Mouse (Mus musculus) MEL-GATA-1-ER (cell line): ENCODE measurements around the gene Elavl4.

Experiments used
- DNase-seq: peaks from one replicate; pipeline ENCODE4 v3.0.0-alpha.2; 2012; ENCODE audit warnings: low read depth; ENCODE audit errors: extremely low read depth

Gene Elavl4

GRCm38 (mm10) chr4:110351178-110352000 is at the start of gene Elavl4:
Gene Elavl4, minus strand, starts transcription at chr4:110351909.
- DNase-seq: no peak

GRCm38 (mm10) chr4:110397618-110398045 is 45.9 kb upstream of the Elavl4 start, which contains the start of gene Agbl4:
Gene Agbl4, plus strand, starts transcription at chr4:110397661.
- DNase-seq: no peak

- DNase-seq: no peak
Measured at GRCm38 (mm10) chr4:110396221-110396620, 44.5 kb upstream of the Elavl4 start.

GRCm38 (mm10) chr4:110360568-110360967 is 8.9 kb upstream of the Elavl4 start:
- DNase-seq: no peak

- no peak for DNase-seq
Measured at GRCm38 (mm10) chr4:110352001-110352369, 276 bp upstream of the Elavl4 start.

- DNase-seq: no peak
Measured at GRCm38 (mm10) chr4:110350856-110351177, 892 bp downstream of the Elavl4 start.

- no peak for DNase-seq
Measured at GRCm38 (mm10) chr4:110323912-110324311, 27.8 kb downstream of the Elavl4 start.

GRCm38 (mm10) chr4:110312126-110312525 is 39.6 kb downstream of the Elavl4 start:
- DNase-seq: no peak

- no peak for DNase-seq
Measured at GRCm38 (mm10) chr4:110306972-110307371, 44.7 kb downstream of the Elavl4 start.

GRCm38 (mm10) chr4:110306559-110306958 is 45.1 kb downstream of the Elavl4 start:
- DNase-seq: no peak

GRCm38 (mm10) chr4:110295793-110296192 is 55.9 kb downstream of the Elavl4 start:
- no peak for DNase-seq

- no peak for DNase-seq
Measured at GRCm38 (mm10) chr4:110293238-110293637, 58.5 kb downstream of the Elavl4 start.

GRCm38 (mm10) chr4:110292471-110292870 is 59.2 kb downstream of the Elavl4 start:
- DNase-seq: no peak

GRCm38 (mm10) chr4:110290544-110291095 is 61.1 kb downstream of the Elavl4 start:
- DNase-seq: no peak

GRCm38 (mm10) chr4:110290056-110290455 is 61.7 kb downstream of the Elavl4 start:
- no peak for DNase-seq

- DNase-seq: peak; percentile 22
Measured at GRCm38 (mm10) chr4:110287412-110288067, 64.2 kb downstream of the Elavl4 start.

- DNase-seq: no peak
Measured at GRCm38 (mm10) chr4:110286841-110287240, 64.9 kb downstream of the Elavl4 start.

GRCm38 (mm10) chr4:110286371-110286781 is 65.3 kb downstream of the Elavl4 start:
- no peak for DNase-seq

GRCm38 (mm10) chr4:110285346-110286330 is 66.1 kb downstream of the Elavl4 start:
- no peak for DNase-seq

- no peak for DNase-seq
Measured at GRCm38 (mm10) chr4:110284446-110284845, 67.3 kb downstream of the Elavl4 start.

GRCm38 (mm10) chr4:110270046-110270445 is 81.7 kb downstream of the Elavl4 start:
- no peak for DNase-seq
